Mouse (Mus musculus): Measurements from ENCODE around the gene Lhx8. TPM values are rescaled to one million over a fixed set of nuclear protein-coding genes. Genes with fewer than 3 reads are reported as not detected.

The Lhx8 gene
- polyA plus RNA-seq, 1 experiment, result not detected

DNA sequence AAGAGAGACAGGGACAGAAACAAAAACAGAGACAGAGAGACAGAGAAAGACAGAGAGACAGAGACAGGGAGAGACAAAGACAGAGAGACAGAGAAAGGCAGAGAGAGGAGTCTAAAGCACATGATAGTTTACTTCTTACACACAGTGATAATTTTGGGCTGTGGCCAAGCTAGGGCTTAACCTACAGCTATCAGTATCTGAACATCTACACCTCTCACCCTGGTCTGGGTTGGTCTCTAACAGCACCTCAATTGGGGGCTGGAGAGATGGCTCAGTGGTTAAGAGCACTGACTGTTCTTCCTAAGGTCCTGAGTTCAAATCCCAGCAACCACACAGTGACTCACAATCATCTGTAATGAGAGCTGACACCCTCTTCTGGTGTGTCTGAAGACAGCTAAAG is 32.0 kb downstream of the Lhx8 start:
- Histone ChIP-seq H3K27me3 (ENCODE audit: control insufficient read depth, insufficient read depth, low read length) (no peaks in the 10 kb centered on the region), H3K4me1 (ENCODE audit: control insufficient read depth, insufficient read depth, insufficient read length) (no peaks in the 10 kb centered on the region), H3K36me3 (ENCODE audit: control insufficient read depth, insufficient read depth, low read length) (no peaks in the 10 kb centered on the region), H3K27ac (ENCODE audit: insufficient read depth, low read length) (no peak overlapping the region), H3K4me3 (ENCODE audit: extremely low read depth, insufficient read depth, insufficient read length) (no peak overlapping the region)
- no peak for TF ChIP-seq CTCF (IDR thresholded peaks at IDR 0.05; ENCODE audit: extremely low read depth, insufficient read depth, insufficient read length, insufficient replicate concordance)
- TF ChIP-seq POLR2A (IDR thresholded peaks at IDR 0.05; ENCODE audit: low read depth, low read length), result no peak
- DNase-seq (ENCODE audit: low read depth in 1 of 2, low spot score in 2 of 2), result no peak

DNA sequence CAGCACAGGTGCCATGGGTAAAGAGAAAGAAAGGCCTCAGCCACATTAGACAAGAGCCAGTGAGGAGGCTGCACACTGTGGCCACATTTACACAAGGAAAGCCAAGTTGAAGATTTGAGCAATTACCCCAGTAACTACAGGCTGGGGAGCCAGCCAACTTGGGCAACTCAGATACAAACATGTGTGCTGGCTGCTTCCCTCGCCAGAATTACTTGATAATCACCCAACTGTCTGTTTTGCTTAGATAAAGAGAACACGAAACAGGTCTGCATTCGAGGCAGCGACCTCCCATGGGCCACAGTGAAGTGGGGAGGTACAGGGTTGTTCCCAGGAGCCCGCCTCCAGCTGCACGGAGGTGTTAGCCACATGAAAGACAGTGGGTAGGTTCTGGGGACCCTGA is 33.0 kb downstream of the Lhx8 start:
- H3K4me3 ChIP-seq (ENCODE audit: extremely low read depth, insufficient read depth, insufficient read length), result no peak overlapping the region
- no peak for DNase-seq (ENCODE audit: low read depth in 1 of 2, low spot score in 2 of 2)
- no peaks in the 10 kb centered on the region for H3K4me1 ChIP-seq (ENCODE audit: control insufficient read depth, insufficient read depth, insufficient read length)
- no peak overlapping the region for H3K27ac ChIP-seq (ENCODE audit: insufficient read depth, low read length)
- 56% methylated on average over 6 of the region's 6 CpGs for WGBS
- H3K36me3 ChIP-seq (ENCODE audit: control insufficient read depth, insufficient read depth, low read length), result no peaks in the 10 kb centered on the region
- no peaks in the 10 kb centered on the region for H3K27me3 ChIP-seq (ENCODE audit: control insufficient read depth, insufficient read depth, low read length)
- no peak for TF ChIP-seq CTCF (IDR thresholded peaks at IDR 0.05; ENCODE audit: extremely low read depth, insufficient read depth, insufficient read length, insufficient replicate concordance)
- TF ChIP-seq POLR2A (IDR thresholded peaks at IDR 0.05; ENCODE audit: low read depth, low read length), result no peak

DNA sequence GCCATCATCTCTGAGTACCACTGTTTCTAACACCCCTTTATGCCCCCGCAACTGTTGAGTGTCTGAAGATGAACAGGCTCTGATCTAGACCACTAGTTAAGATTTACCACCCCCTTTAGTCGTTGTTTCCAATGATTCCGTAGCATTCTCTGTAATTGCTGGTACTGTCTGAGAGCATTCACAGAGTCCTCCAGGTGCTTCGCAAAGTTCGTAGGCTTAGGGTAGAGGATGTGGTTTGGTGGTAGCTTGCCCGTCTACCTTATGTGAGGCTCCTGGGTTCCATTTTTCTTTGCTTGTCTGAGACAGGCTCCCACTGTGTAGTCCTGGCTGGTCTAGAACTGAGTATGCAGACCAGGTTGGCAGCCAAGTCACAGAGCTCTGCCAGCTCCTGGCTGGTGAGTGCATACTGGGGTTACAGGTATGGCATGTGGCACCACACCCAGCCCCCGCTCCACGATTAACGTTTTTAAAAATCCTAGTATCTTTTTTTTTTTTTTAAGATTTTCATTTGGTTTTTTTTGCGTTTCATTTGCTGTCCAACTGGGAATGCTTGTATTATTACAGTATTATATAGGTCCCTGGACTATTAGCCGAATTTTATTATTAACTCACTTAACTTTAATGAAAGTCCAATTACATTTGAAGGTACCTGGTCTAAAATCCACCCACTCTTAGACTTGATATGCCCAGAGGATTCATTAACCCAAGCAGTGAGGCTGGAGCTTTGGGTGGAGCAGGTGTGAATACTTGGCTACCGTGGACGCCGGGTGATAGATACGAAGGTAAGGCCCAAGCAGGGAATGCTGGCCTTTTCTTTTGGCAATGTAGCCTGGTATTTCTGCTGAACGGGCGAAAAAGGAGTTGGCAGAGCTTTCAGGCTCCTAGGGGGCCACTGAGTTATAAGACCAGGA is 35.3 kb downstream of the Lhx8 start:
- 85% methylated on average over 17 of the region's 17 CpGs for WGBS
- Histone ChIP-seq H3K27me3 (ENCODE audit: control insufficient read depth, insufficient read depth, low read length) (no peaks in the 10 kb centered on the region), H3K4me3 (ENCODE audit: extremely low read depth, insufficient read depth, insufficient read length) (no peak overlapping the region), H3K4me1 (ENCODE audit: control insufficient read depth, insufficient read depth, insufficient read length) (no peaks in the 10 kb centered on the region), H3K36me3 (ENCODE audit: control insufficient read depth, insufficient read depth, low read length) (no peaks in the 10 kb centered on the region), H3K27ac (ENCODE audit: insufficient read depth, low read length) (no peak overlapping the region)
- DNase-seq (ENCODE audit: low read depth in 1 of 2, low spot score in 2 of 2), result no peak
- no peak for TF ChIP-seq CTCF (IDR thresholded peaks at IDR 0.05; ENCODE audit: extremely low read depth, insufficient read depth, insufficient read length, insufficient replicate concordance)
- no peak for TF ChIP-seq POLR2A (IDR thresholded peaks at IDR 0.05; ENCODE audit: low read depth, low read length)

DNA sequence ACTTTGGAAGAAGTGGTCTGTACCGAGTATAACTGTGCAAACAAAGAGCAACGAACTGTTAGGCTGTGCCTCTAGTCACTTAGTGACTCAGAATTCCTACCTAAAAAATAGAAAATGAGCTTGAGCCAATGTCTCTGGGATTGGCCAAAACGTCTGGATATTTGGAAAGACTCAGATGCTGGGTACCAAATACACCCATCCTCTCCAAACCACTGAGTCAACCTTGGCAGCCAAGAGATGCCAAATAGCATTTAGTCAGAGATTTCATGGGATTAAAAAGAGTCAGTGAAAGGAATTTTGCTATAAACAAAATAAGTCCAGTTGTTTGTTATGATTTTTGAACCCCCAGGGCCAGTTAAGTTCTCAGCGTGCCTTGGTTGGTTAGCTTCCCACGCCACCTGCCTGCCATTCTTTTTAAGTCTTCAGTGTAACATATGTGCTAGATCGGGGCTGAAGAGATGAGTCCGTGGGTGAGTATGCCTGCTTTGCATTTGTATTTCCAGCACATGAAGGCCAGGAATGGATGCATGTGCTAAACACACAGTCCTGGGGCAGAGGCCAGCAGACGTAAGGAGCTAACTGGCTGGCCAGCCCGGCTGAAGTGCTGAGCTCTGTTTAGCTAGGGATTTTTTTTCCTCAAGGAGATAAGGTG is 36.5 kb downstream of the Lhx8 start:
- no peak for DNase-seq (ENCODE audit: low read depth in 1 of 2, low spot score in 2 of 2)
- Histone ChIP-seq H3K4me1 (ENCODE audit: control insufficient read depth, insufficient read depth, insufficient read length) (no peaks in the 10 kb centered on the region), H3K4me3 (ENCODE audit: extremely low read depth, insufficient read depth, insufficient read length) (no peak overlapping the region), H3K36me3 (ENCODE audit: control insufficient read depth, insufficient read depth, low read length) (no peaks in the 10 kb centered on the region), H3K27ac (ENCODE audit: insufficient read depth, low read length) (no peak overlapping the region), H3K27me3 (ENCODE audit: control insufficient read depth, insufficient read depth, low read length) (no peaks in the 10 kb centered on the region)
- no peak for TF ChIP-seq POLR2A (IDR thresholded peaks at IDR 0.05; ENCODE audit: low read depth, low read length)
- no peak for TF ChIP-seq CTCF (IDR thresholded peaks at IDR 0.05; ENCODE audit: extremely low read depth, insufficient read depth, insufficient read length, insufficient replicate concordance)
- 83% methylated on average over 9 of the region's 9 CpGs for WGBS

DNA sequence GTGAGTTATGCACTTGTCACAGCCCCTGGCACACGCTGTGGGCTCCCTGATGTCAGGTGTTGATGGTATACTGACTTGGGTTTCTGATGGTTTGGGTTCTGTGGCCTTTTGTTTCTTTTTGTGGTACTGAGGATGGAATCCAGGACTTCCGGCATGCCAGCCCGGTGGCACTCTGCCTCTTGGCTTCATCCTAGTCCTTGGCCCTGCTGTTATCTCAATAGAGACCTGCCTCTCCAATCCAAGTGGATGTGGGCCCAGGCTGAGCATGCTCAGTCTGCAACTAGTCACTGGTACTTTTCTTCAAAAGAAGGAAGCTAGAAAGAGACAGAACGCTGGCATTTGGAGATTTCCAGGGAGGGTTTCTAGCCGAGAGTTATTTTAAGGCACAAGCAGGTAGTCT is 38.3 kb downstream of the Lhx8 start:
- Histone ChIP-seq H3K4me3 (ENCODE audit: extremely low read depth, insufficient read depth, insufficient read length) (no peak overlapping the region), H3K27ac (ENCODE audit: insufficient read depth, low read length) (no peak overlapping the region)
- 65% methylated on average over 5 of the region's 5 CpGs for WGBS

DNA sequence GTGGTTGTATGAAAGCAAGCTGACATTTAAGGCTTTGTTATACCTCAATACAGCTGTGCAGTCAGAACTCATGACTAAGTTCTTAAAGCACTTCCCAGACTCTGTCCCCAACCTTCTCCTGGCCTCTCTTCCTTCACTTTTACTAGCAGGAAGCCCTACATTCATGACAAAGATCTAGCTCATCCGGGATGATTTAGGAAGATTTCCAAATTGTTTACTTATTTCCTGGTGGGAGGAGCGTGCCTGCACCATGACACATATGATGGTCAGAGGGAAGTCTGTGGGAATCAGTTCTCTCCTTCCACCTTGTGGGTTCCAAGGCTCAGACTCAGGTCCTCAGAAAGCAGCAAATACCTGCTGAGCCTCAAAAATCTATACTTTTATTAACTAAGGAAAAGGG is 40.1 kb downstream of the Lhx8 start:
- Histone ChIP-seq H3K4me3 (ENCODE audit: extremely low read depth, insufficient read depth, insufficient read length) (no peak overlapping the region), H3K36me3 (ENCODE audit: control insufficient read depth, insufficient read depth, low read length) (no peaks in the 10 kb centered on the region), H3K4me1 (ENCODE audit: control insufficient read depth, insufficient read depth, insufficient read length) (no peaks in the 10 kb centered on the region), H3K27ac (ENCODE audit: insufficient read depth, low read length) (no peak overlapping the region), H3K27me3 (ENCODE audit: control insufficient read depth, insufficient read depth, low read length) (no peaks in the 10 kb centered on the region)
- no peak for DNase-seq (ENCODE audit: low read depth in 1 of 2, low spot score in 2 of 2)
- WGBS, result 58% methylated on average over 2 of the region's 2 CpGs
- no peak for TF ChIP-seq CTCF (IDR thresholded peaks at IDR 0.05; ENCODE audit: extremely low read depth, insufficient read depth, insufficient read length, insufficient replicate concordance)
- TF ChIP-seq POLR2A (IDR thresholded peaks at IDR 0.05; ENCODE audit: low read depth, low read length), result no peak

More for the DNA sequence above, 38.3 kb downstream of the Lhx8 start:
- no peak for TF ChIP-seq POLR2A (IDR thresholded peaks at IDR 0.05; ENCODE audit: low read depth, low read length)
- no peak for DNase-seq (ENCODE audit: low read depth in 1 of 2, low spot score in 2 of 2)
- no peaks in the 10 kb centered on the region for H3K36me3 ChIP-seq (ENCODE audit: control insufficient read depth, insufficient read depth, low read length)
- H3K4me1 ChIP-seq (ENCODE audit: control insufficient read depth, insufficient read depth, insufficient read length), result no peaks in the 10 kb centered on the region
- no peaks in the 10 kb centered on the region for H3K27me3 ChIP-seq (ENCODE audit: control insufficient read depth, insufficient read depth, low read length)
